Mouse (Mus musculus): ENCODE results near the gene Stk11. TPM values are rescaled to one million over a fixed set of nuclear protein-coding genes. Genes with fewer than 3 reads are reported as not detected.
"Not testable (repeated sequence)": the region's sequence is repeated elsewhere in the genome, so short reads cannot be mapped to it uniquely, and the experiment has no call there.

The Stk11 gene
- total RNA-seq, 2 experiments from 2014 or later = 108 to 109 TPM

GRCm38 (mm10) chr10:80154384-80154783 lies 38.8 kb downstream of the Stk11 start:
- no peak for DNase-seq (ENCODE audit: low spot score in 2 of 2)

- no peak for DNase-seq (ENCODE audit: low spot score in 2 of 2)
Observed at GRCm38 (mm10) chr10:80155277-80155676, 39.7 kb downstream of the Stk11 start.

- no peak for DNase-seq (ENCODE audit: low spot score in 2 of 2)
Observed at GRCm38 (mm10) chr10:80156002-80156751, 40.6 kb downstream of the Stk11 start.

GRCm38 (mm10) chr10:80156752-80157053 lies 41.1 kb downstream of the Stk11 start:
- no peak for DNase-seq (ENCODE audit: low spot score in 2 of 2)

- no peak for DNase-seq (ENCODE audit: low spot score in 2 of 2)
Observed at GRCm38 (mm10) chr10:80157141-80157929, 41.7 kb downstream of the Stk11 start.

- DNase-seq (ENCODE audit: low spot score in 2 of 2) = no peak
Observed at GRCm38 (mm10) chr10:80158307-80158986, 42.8 kb downstream of the Stk11 start.

GRCm38 (mm10) chr10:80159021-80159560 lies 43.5 kb downstream of the Stk11 start:
- DNase-seq (ENCODE audit: low spot score in 2 of 2) = no peak

- DNase-seq (ENCODE audit: low spot score in 2 of 2) = peak; percentile 98
Observed at GRCm38 (mm10) chr10:80159561-80160454, 44.2 kb downstream of the Stk11 start.

- no peak for DNase-seq (ENCODE audit: low spot score in 2 of 2)
Observed at GRCm38 (mm10) chr10:80160455-80161371, 45.1 kb downstream of the Stk11 start.

GRCm38 (mm10) chr10:80161522-80162242 lies 46.1 kb downstream of the Stk11 start:
- no peak for DNase-seq (ENCODE audit: low spot score in 2 of 2)

- DNase-seq (ENCODE audit: low spot score in 2 of 2) = no peak
Observed at GRCm38 (mm10) chr10:80162243-80162608, 46.6 kb downstream of the Stk11 start.

- DNase-seq (ENCODE audit: low spot score in 2 of 2) = no peak
Observed at GRCm38 (mm10) chr10:80162716-80163299, 47.2 kb downstream of the Stk11 start.

GRCm38 (mm10) chr10:80163721-80164120 lies 48.1 kb downstream of the Stk11 start:
- no peak for DNase-seq (ENCODE audit: low spot score in 2 of 2)

GRCm38 (mm10) chr10:80164161-80164997 lies 48.8 kb downstream of the Stk11 start:
- no peak for DNase-seq (ENCODE audit: low spot score in 2 of 2)

- DNase-seq (ENCODE audit: low spot score in 2 of 2) = peak; percentile 95 to 97
Observed at GRCm38 (mm10) chr10:80164998-80165344, 49.4 kb downstream of the Stk11 start.

GRCm38 (mm10) chr10:80165392-80166128 lies 50.0 kb downstream of the Stk11 start, which contains the start of gene Cirbp:
Cirbp (plus strand) TSS chr10:80165985.
- peak; percentile 67 to 75 for DNase-seq (ENCODE audit: low spot score in 2 of 2)

- DNase-seq (ENCODE audit: low spot score in 2 of 2) = not testable (repeated sequence)
Observed at GRCm38 (mm10) chr10:80166136-80166535, 50.5 kb downstream of the Stk11 start.
